Mouse (Mus musculus) Patski (cell line): ENCODE measurements at regions not wholly inside any gene's neighbourhood (a gene's known extent, or its start where the extent isn't known, plus 50 kb on each side); places are given as distances from the start of the nearest gene placed in this dataset.
A peak's percentile ranks its signal among the peaks of the same experiment; 100 is the strongest.
"Not testable (repeated sequence)": the region's sequence is repeated elsewhere in the genome, so short reads cannot be mapped to it uniquely, and the experiment has no call there.

Source experiments
- ATAC-seq: fragments of 100-300 bp; one replicate; pipeline ENCODE4 v1.8.0; 2021
- CTCF ChIA-PET: fragments of 350-600 bp; sonication (Branson Sonifier 250); formaldehyde crosslinking; loops from one replicate; lab custom pipeline; 2022; ENCODE audit warnings: inconsistent platforms; lab: Charles Lee
- POLR2A ChIA-PET: fragments of 350-600 bp; sonication (Branson Sonifier 250); formaldehyde crosslinking; loops from one replicate; lab custom pipeline; 2022; ENCODE audit warnings: antibody characterized with exemption, inconsistent platforms; lab: Charles Lee
- DNase-seq: peaks from one replicate; pipeline ENCODE4 v3.0.0-alpha.2; 2011; ENCODE audit warnings: low read depth, low spot score
- H3K27me3 ChIP-seq: fragments of 371-371 bp; one replicate; pipeline ENCODE4 v1.5.1; 2021
- CTCF ChIP-seq: fragments of 100-300 bp; IDR thresholded peaks from one replicate; pipeline ENCODE4 v1.5.1; 2021
- in situ Hi-C: fragments of 300-500 bp; cut with MboI; formaldehyde crosslinking; loops from 3 replicates; pipeline ENCODE4 v1.11.1; 2018; ENCODE audit warnings: low pct_unique_long_range_greater_than_20kb, mixed read lengths

DNA sequence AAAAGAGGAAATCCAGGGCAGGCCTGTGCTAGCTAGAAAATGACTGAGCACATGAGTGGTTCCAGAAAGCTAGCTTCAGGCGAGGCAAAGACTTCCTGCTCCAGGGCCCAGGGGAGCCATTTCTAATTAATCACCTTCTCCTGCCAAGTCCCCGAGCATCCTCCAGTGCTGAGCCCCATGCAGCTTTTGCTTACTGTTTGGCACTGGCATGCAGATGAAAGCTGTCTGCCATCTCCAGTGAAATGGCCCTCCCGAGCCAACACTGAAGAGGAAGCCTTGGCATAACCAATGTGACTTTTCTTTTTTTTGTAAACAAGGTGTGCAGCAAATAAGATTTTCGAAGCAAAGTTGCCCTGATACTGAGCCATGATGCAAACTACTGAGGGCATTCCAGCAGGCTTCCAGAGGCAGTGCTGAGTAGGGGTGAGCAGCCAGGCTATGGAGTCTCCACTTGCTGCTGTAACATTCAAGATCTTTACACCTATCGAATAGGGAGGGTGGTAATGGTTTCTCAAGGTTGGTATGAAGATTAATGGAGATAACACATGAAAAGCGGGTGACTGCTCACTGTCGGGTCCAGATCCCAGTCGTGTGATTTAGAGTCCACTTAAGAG is 125.4 kb upstream of the Immp2l start:
- DNase-seq (no peak), ATAC-seq (peak; percentile 49)
- in situ Hi-C loops, result no loop called here
- no peak for TF ChIP-seq CTCF
- ChIA-PET POLR2A (no interaction called here), CTCF (interaction anchor here (1.1 kb wide), 1 partner anchor 44 kb away, joined by 3 read pairs; no protein-coding TSS in a partner anchor)
- H3K27me3 ChIP-seq, result no peaks in the 10 kb centered on the region

DNA sequence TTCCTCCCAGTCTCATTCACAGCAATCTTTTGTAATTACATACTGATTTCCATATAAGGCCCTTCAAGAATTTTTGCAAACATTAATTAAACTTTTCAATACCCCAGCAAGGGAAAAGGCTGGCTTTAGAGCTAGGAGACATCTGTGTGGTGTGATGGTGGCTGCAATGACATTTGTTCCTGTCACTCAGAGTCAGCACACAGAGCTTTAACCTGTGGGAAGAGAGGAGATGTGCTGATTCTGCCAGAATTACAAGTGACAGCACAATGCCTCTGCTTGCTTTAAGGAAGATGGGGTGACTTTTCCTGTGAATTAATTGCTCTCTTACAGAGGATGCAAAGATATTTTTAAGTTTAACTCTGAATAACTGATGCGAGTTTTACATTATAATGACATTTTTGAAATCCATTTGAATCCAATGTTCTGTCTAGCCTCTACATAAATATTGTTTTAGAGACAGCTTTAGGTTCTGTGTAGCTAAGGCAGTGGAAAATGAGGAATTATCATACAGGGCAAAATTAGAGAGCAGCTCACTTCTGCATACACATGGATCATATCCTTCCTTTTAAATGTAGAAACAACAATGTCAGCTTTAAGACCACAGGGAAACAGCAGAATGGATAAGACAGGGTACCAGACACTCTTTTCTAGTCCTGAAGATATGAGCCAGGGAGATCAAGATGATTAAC is 118.1 kb upstream of the Immp2l start:
- ChIA-PET POLR2A (no interaction called here), CTCF (interaction anchor here (0.7 to 1.1 kb wide), 2 partner anchors 9 to 50 kb away, joined by 3 read pairs; no protein-coding TSS in a partner anchor)
- TF ChIP-seq CTCF, result no peak
- in situ Hi-C loops, result no loop called here
- no peak for ATAC-seq
- no peaks in the 10 kb centered on the region for H3K27me3 ChIP-seq
- no peak for DNase-seq

DNA sequence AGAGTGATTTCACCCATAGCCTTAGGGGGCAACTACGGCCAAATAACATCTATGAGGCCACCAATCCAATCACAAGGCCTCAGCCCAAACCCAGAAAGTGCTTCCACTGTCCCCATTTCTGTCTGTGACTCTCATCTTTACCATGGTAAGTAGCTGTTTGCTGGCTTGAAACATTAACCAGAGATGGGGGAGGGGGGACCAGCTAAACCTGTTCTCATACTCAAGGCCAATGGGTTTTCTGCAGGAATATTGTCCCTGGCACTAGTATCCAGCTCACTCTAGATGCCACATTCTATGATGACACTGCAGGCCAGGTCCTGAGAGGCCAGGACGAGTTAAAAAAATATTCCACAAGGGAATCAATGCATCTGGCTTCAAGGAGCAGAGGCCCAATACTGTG is 117.1 kb upstream of the Immp2l start:
- DNase-seq (no peak), ATAC-seq (no peak)
- TF ChIP-seq CTCF, result no peak
- in situ Hi-C loops, result no loop called here
- POLR2A ChIA-PET, result no interaction called here
- no peaks in the 10 kb centered on the region for H3K27me3 ChIP-seq
- CTCF ChIA-PET, result no interaction called here

DNA sequence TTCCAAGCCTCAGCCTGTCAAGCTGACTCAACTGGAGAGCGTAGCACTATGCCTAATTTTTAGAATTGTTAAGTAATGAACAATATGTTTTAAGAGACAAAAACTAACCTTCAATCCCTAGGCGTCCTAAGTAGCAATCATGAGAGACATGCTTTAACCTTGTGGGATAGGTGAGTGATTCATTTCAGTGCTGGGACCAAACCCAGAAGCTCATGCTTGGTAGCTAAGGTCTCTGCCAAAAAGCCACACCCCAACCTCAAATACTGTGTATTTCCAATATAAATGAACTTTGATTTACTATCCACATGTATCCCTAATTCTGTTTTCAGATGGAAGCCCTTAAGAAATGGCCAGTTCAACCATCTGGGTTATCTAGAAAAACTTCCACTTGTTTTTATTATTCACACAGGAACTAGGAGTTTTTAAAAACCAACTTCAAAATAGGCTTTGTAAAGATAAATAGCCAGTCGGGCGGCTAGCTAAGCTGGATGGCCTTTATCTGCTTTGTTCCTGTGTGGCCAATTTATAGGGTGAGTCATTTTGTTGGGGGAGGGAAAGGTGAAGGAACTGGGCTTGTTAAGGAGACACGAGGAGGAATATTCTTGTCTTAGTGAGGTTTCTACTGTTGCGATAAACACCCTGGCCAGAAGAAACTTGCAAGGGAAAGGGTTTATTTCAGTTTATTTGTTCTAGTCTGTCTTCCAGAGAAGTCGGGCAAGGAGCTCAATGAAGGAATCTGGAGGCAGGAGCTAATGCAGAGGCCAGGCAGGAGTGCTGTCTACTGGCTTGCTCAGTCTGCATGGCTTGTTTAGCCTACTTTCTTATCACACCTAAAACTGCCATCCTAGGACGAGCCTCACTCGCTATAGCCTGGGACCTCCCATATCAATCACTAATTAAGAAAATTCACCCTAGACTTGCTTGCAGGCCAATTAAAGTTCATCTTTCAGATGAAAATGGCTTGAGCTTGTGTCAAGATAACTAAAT is 114.8 kb upstream of the Immp2l start:
- peak; percentile 80 for ATAC-seq
- no peaks in the 10 kb centered on the region for H3K27me3 ChIP-seq
- POLR2A ChIA-PET, result interaction anchor here (0.6 kb wide), 1 partner anchor 30 kb away, joined by 3 read pairs; no protein-coding TSS in a partner anchor
- TF ChIP-seq CTCF, result no peak
- no peak for DNase-seq
- CTCF ChIA-PET, result no interaction called here
- in situ Hi-C loops, result no loop called here

DNA sequence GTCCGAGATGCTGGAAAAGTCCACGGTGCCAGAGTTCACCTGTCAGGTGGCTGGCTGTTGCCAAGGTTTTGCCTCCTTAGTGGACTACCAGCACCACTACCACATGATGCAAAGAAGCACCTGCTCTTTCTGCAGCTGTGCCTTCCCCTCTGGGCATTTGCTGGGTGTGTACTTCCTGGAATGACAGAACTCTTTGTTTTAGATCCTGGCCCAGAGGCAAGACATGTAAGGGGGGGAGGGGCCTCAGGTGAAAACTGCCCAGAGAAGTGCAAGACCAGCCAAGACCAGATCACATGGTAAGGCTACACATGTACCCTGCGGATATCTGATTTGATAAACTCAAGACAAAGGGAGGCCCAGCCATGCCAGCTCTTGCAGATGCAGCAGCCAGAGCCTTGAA is 106.4 kb upstream of the Immp2l start:
- CTCF ChIA-PET, result no interaction called here
- no peak for DNase-seq
- H3K27me3 ChIP-seq, result no peaks in the 10 kb centered on the region
- no peak for TF ChIP-seq CTCF
- in situ Hi-C loops, result no loop called here
- POLR2A ChIA-PET, result no interaction called here
- ATAC-seq, result no peak

DNA sequence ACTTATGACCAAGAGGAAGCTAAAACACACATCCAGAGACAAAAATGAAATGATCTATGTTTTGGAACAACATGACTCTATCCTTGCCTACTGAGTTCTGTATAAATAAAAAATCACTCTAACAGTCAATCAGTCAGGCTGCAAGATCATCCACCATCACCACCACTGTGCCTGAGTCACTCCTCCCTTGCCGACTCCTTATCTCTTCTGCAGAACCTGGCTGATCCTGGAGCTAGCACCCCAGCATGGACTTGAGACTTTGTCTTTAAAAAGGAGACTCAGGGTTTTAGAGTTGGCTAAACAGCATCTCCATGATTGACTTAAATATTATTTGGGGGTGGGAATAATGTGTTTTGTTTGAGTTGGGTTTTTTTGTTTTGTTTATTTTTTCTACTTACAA is 101.9 kb upstream of the Immp2l start:
- ChIA-PET POLR2A (no interaction called here), CTCF (no interaction called here)
- ATAC-seq, result no peak
- in situ Hi-C loops, result no loop called here
- TF ChIP-seq CTCF, result no peak
- H3K27me3 ChIP-seq, result no peaks in the 10 kb centered on the region
- DNase-seq, result no peak

DNA sequence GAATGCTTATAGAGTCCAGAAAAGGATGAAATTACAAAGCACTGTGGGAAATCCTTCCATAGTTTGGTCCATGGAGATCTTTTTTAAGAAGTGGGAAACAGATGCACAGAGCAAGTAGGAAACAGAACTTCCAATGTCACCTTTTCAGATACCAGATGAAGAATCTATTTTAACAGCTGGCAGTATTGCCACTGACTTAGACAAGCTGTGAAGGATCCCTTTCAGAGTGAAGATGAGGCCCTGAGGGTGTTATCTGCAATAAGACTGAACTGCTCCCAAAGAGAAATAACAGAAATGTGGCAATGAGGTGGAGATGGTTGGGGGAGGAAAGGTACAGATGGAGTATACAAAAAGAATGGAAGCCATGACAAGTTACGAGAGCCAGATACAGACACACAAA is 97.2 kb upstream of the Immp2l start:
- no peaks in the 10 kb centered on the region for H3K27me3 ChIP-seq
- POLR2A ChIA-PET, result no interaction called here
- CTCF ChIA-PET, result no interaction called here
- TF ChIP-seq CTCF, result no peak
- in situ Hi-C loops, result no loop called here
- no peak for ATAC-seq
- DNase-seq, result no peak

DNA sequence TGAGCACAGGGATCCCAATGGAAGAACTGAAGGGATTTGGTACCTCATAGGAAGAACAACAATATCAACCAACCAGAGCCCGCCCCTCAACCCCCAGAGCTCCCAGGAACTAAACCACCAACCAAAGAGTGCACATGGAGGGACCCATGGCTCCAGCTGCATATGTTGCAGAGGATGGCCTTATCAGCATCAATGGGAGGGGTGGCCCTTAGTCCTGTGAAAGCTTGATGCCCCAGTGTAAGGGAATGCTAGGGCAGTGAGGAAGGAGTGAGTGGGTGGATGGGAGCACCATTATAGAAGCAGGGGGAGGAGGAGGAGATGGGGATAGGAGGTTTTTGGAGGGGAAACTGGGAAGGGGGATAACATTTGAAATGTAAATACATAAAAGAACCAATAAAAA is 94.5 kb upstream of the Immp2l start:
- H3K27me3 ChIP-seq, in situ Hi-C loops, POLR2A ChIA-PET, ATAC-seq, DNase-seq: not testable (repeated sequence)
- CTCF ChIA-PET, result interaction anchor here (2.2 kb wide), 1 partner anchor 7 kb away, joined by 8 read pairs; no protein-coding TSS in a partner anchor

DNA sequence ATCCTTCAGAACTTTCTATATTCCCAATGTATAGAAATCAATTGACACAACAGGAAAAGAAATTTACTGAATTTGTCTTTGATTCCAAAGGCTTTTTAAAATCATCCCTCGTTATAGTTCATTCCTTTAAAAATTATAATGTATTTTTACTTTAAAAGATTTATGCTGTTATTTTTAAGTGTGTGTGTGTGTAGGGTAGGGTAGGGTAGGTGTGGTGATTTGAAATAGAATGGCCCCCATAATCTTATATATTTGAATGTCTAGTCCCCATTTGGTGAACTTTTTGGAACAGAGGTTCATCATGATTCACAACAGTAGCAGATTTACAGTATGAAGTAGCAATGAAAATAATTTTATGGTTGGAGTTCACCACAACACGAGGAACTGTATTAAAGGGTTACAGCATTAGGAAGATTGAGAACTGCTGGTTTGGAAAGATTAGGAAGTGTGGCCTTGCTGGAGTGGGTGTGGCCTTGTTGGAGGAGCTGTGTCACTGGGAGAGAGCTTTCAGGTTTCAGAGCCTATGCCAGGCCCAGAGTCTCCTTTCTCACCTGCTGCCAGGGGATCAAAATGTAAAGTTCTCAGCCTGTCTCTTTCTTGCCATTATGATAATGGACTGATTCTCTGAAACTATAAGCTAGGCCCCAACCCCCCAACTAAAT is 88.7 kb upstream of the Immp2l start:
- H3K27me3 ChIP-seq, result no peaks in the 10 kb centered on the region
- in situ Hi-C loops, result no loop called here
- ATAC-seq (no peak), DNase-seq (no peak)
- TF ChIP-seq CTCF, result no peak
- ChIA-PET POLR2A (no interaction called here), CTCF (interaction anchor here (2.1 kb wide), 1 partner anchor 12 kb away, joined by 4 read pairs; no protein-coding TSS in a partner anchor)

DNA sequence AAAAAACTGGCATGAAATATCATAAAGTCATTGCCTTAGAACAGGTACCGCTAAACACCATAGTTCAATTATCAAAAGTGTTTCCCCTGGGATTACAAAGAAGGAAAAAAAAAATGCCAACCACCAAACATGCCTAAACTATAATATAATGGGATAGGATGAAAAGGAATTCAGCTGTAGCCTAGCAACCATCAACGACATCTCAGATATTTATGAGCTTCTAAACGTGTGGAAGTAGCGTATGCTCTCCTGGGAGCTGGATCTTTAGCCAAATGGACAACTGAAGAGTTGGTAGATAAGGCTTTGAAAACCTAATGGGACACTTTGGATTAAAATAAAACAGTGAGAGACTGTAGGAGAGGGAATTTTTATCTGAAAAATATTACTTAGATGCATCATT is 86.9 kb upstream of the Immp2l start:
- POLR2A ChIA-PET, result interaction anchor here (0.6 kb wide), 1 partner anchor 656 kb away, joined by 3 read pairs; no protein-coding TSS in a partner anchor
- CTCF ChIA-PET, result interaction anchor here (2.1 kb wide), 2 partner anchors 9 to 14 kb away, joined by 4 to 8 read pairs; no protein-coding TSS in a partner anchor

More for the DNA sequence above, 86.9 kb upstream of the Immp2l start:
- H3K27me3 ChIP-seq, result no peaks in the 10 kb centered on the region
- ATAC-seq (no peak), DNase-seq (no peak)
- TF ChIP-seq CTCF, result no peak
- in situ Hi-C loops, result no loop called here
